Mouse (Mus musculus) erythroblast, embryonic 14.5 days (primary cell): ENCODE data around the gene Cd300lf.

Source experiments
- GATA1 ChIP-seq: IDR thresholded peaks from 2 replicates; pipeline ENCODE4 v1.6.1; 2012; ENCODE audit warnings: low read length, inconsistent platforms, mixed read lengths
- TAL1 ChIP-seq: IDR thresholded peaks from 3 replicates; pipeline ENCODE4 v1.6.1; 2012; ENCODE audit warnings: low read length, inconsistent platforms, mixed read lengths

- TF ChIP-seq TAL1 (no peak), GATA1 (no peak)
Measured at GRCm38 (mm10) chr11:115151755-115152429, 18.1 kb upstream of the Cd300lf start.
